Mouse (Mus musculus) liver, embryonic 13.5 days (tissue): ENCODE data around the gene Nudt3. TPM values are rescaled to one million over a fixed set of nuclear protein-coding genes. Genes with fewer than 3 reads are reported as not detected.
"Not testable (repeated sequence)": the region's sequence is repeated elsewhere in the genome, so short reads cannot be mapped to it uniquely, and the experiment has no call there.

Source experiments
- ATAC-seq: fragments of 200-750 bp; cut with Nextera tagmentation; 2 replicates; pipeline ENCODE4 v1.8.0; 2017; ENCODE audit warnings: low read depth, mild to moderate bottlenecking, moderate number of reproducible peaks, moderate library complexity
- DNase-seq: peaks from one replicate; pipeline ENCODE4 v3.0.0; 2022
- H3K27ac ChIP-seq: fragments of 300-500 bp; sonication (generic); 2 replicates; pipeline ENCODE4 v1.5.1; 2015; ENCODE audit warnings: moderate library complexity, mild to moderate bottlenecking, inconsistent platforms
- H3K27me3 ChIP-seq: fragments of 300-500 bp; sonication (generic); 2 replicates; pipeline ENCODE4 v1.6.1; 2015; ENCODE audit warnings: mild to moderate bottlenecking, inconsistent platforms
- H3K36me3 ChIP-seq: fragments of 300-500 bp; sonication (generic); 2 replicates; pipeline ENCODE4 v1.6.1; 2015; ENCODE audit warnings: mild to moderate bottlenecking, inconsistent platforms
- H3K4me1 ChIP-seq: fragments of 300-500 bp; sonication (generic); replicated peaks from 2 replicates; pipeline ENCODE4 v1.6.1; 2015; ENCODE audit warnings: inconsistent platforms
- H3K4me2 ChIP-seq: fragments of 300-500 bp; sonication (generic); 2 replicates; pipeline ENCODE4 v1.6.1; 2015; ENCODE audit warnings: inconsistent platforms, mild to moderate bottlenecking, moderate library complexity
- H3K4me3 ChIP-seq: fragments of 300-500 bp; sonication (generic); replicated peaks from 2 replicates; pipeline ENCODE4 v1.5.1; 2015; ENCODE audit warnings: mild to moderate bottlenecking, inconsistent platforms
- H3K9ac ChIP-seq: fragments of 300-500 bp; sonication (generic); 2 replicates; pipeline ENCODE4 v1.6.1; 2015; ENCODE audit warnings: mild to moderate bottlenecking, inconsistent platforms
- H3K9me3 ChIP-seq: fragments of 300-500 bp; sonication (generic); replicated peaks from 2 replicates; pipeline ENCODE4 v1.6.1; 2016; ENCODE audit warnings: inconsistent platforms
- WGBS: fragments of 180-500 bp; shearing (Covaris S2); methylation state at CpG from one replicate; pipeline ENCODE4 v1.1.7; 2015; ENCODE audit not compliant: insufficient replicate concordance; 5-methylcytosine and 5-hydroxymethylcytosine counted together
- polyA plus RNA-seq: library from polyadenylated mRNA; unstranded; fragments of >200 nt; fragmentation: Nextera tagmentation; extraction: Ambion mirVana; gene quantifications from 2 replicates; pipeline ENCODE4 v1.2.1, GENCODE M21; 2015

Nudt3 gene
- polyA plus RNA-seq, 1 experiment from 2014 or later = 31.3 TPM

GRCm38 (mm10) chr17:27650160-27650559, 26.9 kb upstream of the Nudt3 start:
- no peak overlapping the region for H3K9ac ChIP-seq
- H3K27ac ChIP-seq = no peak overlapping the region
- H3K9me3 ChIP-seq = no peaks in the 10 kb centered on the region
- ATAC-seq = no peak
- no peak overlapping the region for H3K4me2 ChIP-seq
- peak; percentile 53 for DNase-seq
- H3K4me3 ChIP-seq = no peak overlapping the region
- H3K36me3 ChIP-seq = no peaks in the 10 kb centered on the region
- peaks cover 8% of the 10 kb centered on the region for H3K4me1 ChIP-seq
- WGBS = 7% methylated on average over 12 of the region's 12 CpGs
- H3K27me3 ChIP-seq = peaks cover 31% of the 10 kb centered on the region

DNA sequence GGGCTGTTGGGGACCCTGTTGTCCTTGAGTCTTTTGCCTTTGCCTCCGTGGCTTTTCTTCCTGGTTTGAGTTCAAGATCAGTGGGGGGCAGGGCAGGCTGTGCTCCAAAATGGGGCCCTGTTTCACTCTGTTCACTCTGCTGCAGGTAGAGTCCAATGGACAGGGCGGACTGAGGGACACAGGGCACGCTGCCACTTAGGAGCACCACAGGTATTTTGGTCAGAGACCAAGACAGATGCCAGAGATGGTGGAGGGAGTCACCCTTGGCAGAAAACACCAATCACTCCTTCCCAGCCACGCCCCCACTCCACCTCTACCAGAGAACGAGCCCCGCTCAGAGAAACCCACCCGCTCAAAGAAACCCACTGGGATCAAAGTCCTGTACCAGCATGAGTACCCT, 22.5 kb upstream of the Nudt3 start:
- Histone ChIP-seq H3K27me3 (peaks cover 5% of the 10 kb centered on the region; the same call in 1 of the 2 replicates), H3K36me3 (no peaks in the 10 kb centered on the region), H3K4me3 (no peak overlapping the region), H3K4me2 (no peak overlapping the region), H3K9me3 (no peaks in the 10 kb centered on the region), H3K4me1 (peaks cover 10% of the 10 kb centered on the region; the same call in 1 of the 2 replicates), H3K27ac (no peak overlapping the region), H3K9ac (no peak overlapping the region)
- ATAC-seq (no peak), DNase-seq (no peak)
- 49% methylated on average over 7 of the region's 7 CpGs for WGBS

DNA sequence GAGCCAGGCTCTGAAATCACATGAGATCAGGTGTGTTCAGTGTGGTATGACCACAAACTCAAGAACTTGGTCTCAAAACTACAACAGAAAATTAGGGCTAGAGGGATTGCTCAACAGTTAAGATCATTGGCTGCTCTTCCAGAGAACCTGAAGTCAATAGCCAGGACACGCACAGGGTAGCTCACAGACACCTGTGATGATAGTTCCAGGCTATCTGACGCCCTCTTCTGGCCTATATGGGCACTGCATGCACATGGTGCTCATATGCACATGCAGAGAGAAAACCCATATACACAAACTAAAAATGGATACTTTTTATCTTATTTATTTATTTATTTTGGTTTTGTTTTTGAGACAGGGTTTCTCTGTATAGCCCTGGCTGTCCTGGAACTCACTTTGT, 21.3 kb upstream of the Nudt3 start:
- Histone ChIP-seq H3K9ac (no peak overlapping the region), H3K36me3 (no peaks in the 10 kb centered on the region), H3K27ac (no peak overlapping the region), H3K4me1 (peaks cover 10% of the 10 kb centered on the region; the same call in 1 of the 2 replicates), H3K9me3 (no peaks in the 10 kb centered on the region), H3K4me2 (no peak overlapping the region), H3K4me3 (no peak overlapping the region), H3K27me3 (no peaks in the 10 kb centered on the region)
- DNase-seq (no peak), ATAC-seq (no peak)
- WGBS = 30% methylated on average over 2 of the region's 2 CpGs

- Histone ChIP-seq H3K9ac (no peak overlapping the region), H3K36me3 (no peaks in the 10 kb centered on the region), H3K27me3 (no peaks in the 10 kb centered on the region), H3K4me2 (no peak overlapping the region), H3K4me3 (no peak overlapping the region), H3K4me1 (peaks cover 10% of the 10 kb centered on the region; the same call in 1 of the 2 replicates), H3K27ac (no peak overlapping the region), H3K9me3 (no peaks in the 10 kb centered on the region)
- no peak for ATAC-seq
- DNase-seq = no peak
- 69% methylated on average over 9 of the region's 9 CpGs for WGBS
Observed at GRCm38 (mm10) chr17:27643756-27644155, 20.5 kb upstream of the Nudt3 start.

DNA sequence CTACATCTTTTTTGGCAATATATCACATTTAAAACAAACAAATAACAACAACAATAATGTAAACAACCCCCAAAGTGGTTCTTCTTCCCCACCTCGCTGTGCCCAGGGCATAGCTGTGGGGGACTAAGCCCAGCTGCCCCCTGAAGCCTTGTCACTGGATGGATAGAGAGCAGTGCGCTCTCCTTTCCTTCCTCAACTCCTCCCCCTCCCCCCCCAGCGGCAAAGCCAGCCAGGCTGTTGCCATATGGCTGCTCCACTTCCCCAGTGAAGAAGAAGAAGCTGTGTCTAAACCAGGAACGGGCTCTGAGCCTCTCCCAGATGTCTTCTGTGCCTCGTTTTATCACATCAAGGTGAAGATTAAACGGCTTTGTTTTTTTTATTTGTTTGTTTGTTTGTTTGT, 19.8 kb upstream of the Nudt3 start:
- ATAC-seq (no peak), DNase-seq (no peak)
- Histone ChIP-seq H3K4me3 (no peak overlapping the region), H3K4me2 (no peak overlapping the region), H3K36me3 (no peaks in the 10 kb centered on the region), H3K27ac (no peak overlapping the region), H3K9ac (no peak overlapping the region), H3K9me3 (no peaks in the 10 kb centered on the region), H3K27me3 (no peaks in the 10 kb centered on the region), H3K4me1 (peaks cover 10% of the 10 kb centered on the region; the same call in 1 of the 2 replicates)
- WGBS = 19% methylated on average over 6 of the region's 6 CpGs

DNA sequence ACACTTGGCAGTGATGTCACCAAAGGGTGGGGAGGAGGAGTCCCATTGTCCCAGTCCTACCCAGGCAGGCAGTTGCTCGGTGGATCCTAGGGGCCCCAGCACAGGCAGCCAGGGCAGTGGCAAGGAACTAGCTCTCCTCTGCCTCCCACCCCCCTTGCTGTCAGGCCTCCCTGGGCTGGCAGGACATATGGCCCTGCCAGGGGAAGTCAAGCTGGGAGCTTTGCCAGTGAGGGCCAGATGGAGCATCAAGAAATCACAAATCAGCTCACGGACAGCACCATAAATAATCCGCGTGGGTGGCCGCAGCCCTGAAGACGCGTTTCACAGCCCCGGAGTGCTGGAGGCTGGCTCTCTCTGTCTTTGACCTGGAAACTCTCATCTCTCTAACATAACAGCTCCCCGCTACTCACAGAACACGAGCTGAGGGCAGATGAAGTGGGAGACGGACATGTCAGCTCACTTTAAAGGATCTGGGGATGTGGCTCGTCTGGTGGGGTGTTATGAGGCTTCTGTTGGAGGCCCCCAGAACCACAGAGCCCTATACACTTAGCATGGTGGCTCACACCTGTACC, 19.3 kb upstream of the Nudt3 start:
- Histone ChIP-seq H3K4me3 (no peak overlapping the region), H3K36me3 (no peaks in the 10 kb centered on the region), H3K9me3 (no peaks in the 10 kb centered on the region), H3K4me1 (peaks cover 10% of the 10 kb centered on the region; the same call in 1 of the 2 replicates), H3K4me2 (no peak overlapping the region), H3K27ac (no peak overlapping the region), H3K27me3 (no peaks in the 10 kb centered on the region), H3K9ac (no peak overlapping the region)
- no peak for DNase-seq
- no peak for ATAC-seq
- WGBS = 38% methylated on average over 12 of the region's 12 CpGs

DNA sequence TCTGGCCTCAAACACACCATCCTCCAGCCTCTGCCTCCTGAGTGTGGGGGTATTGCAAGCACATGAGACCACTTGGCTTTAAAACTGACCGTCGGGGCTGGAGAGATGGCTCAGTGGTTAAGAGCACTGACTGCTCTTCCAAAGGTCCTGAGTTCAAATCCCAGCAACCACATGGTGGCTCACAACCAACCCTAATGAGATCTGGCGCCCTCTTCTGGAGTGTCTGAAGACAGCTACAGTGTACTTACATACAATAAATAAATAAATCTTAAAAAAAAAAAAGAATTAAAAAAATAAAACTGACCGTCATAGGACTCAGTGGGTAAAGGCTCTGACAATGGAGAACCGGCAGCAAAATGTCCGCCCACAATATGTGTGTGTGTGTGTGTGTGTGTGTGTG, 16.6 kb upstream of the Nudt3 start:
- H3K4me3 ChIP-seq, H3K9me3 ChIP-seq, DNase-seq, H3K27ac ChIP-seq, ATAC-seq, H3K27me3 ChIP-seq, H3K36me3 ChIP-seq, H3K4me2 ChIP-seq, H3K9ac ChIP-seq: not testable (repeated sequence)
- H3K4me1 ChIP-seq = peaks cover 27% of the 10 kb centered on the region
- WGBS = 77% methylated on average over 6 of the region's 6 CpGs

DNA sequence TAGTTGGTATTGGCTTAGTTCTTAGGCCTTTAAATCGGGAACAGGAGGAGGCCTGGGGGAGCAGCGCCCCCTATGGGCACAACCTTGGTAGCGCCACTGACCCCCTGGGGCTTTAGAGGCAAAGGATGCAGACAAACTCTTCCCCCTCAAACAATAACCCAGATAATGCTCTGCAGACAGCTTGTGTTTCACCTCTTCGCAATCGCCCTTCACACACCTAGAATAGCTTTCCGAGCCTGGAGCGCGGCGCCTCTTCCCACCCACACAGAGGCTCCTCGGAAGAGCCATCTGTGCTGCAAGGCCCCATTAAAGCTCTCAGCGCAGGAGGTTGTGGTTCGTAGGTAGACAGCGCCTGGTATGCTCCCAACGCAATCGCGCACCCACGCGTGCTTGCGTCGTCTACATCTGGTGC, 15.6 kb upstream of the Nudt3 start:
- Histone ChIP-seq H3K4me3 (no peak overlapping the region), H3K36me3 (peaks cover 3% of the 10 kb centered on the region), H3K27ac (no peak overlapping the region), H3K27me3 (no peaks in the 10 kb centered on the region), H3K4me1 (peaks cover 31% of the 10 kb centered on the region), H3K9me3 (no peaks in the 10 kb centered on the region), H3K9ac (no peak overlapping the region), H3K4me2 (no peak overlapping the region)
- peak; percentile 33 for DNase-seq
- no peak for ATAC-seq
- WGBS = 78% methylated on average over 20 of the region's 20 CpGs

GRCm38 (mm10) chr17:27637333-27637732, 14.0 kb upstream of the Nudt3 start:
- Histone ChIP-seq H3K4me3 (no peak overlapping the region), H3K9ac (no peak overlapping the region), H3K27ac (0 out of 2 replicates have a peak overlapping the region, but pooled peaks have one; percentile 34), H3K4me1 (peaks cover 37% of the 10 kb centered on the region), H3K4me2 (no peak overlapping the region), H3K27me3 (no peaks in the 10 kb centered on the region), H3K9me3 (no peaks in the 10 kb centered on the region), H3K36me3 (peaks cover 19% of the 10 kb centered on the region)
- 73% methylated on average over 9 of the region's 9 CpGs for WGBS
- ATAC-seq (no peak), DNase-seq (no peak)

- peak within 1 kb of the TSS; percentile 89 for H3K4me2 ChIP-seq
- peak within 1 kb of the TSS; percentile 96 for H3K9ac ChIP-seq
- H3K4me1 ChIP-seq = peaks cover 46% of the 10 kb centered on the region
- no peaks in the 10 kb centered on the region for H3K9me3 ChIP-seq
- no peak for ATAC-seq
- no peak for DNase-seq
- peak within 1 kb of the TSS; percentile 88 for H3K4me3 ChIP-seq
- peaks cover 28% of the 10 kb centered on the region for H3K36me3 ChIP-seq
- H3K27ac ChIP-seq = peak within 1 kb of the TSS; percentile 69
- H3K27me3 ChIP-seq = no peaks in the 10 kb centered on the region
- WGBS = 43% methylated on average over 18 of the region's 18 CpGs
Observed at GRCm38 (mm10) chr17:27636132-27637020, 13.1 kb upstream of the Nudt3 start, which contains the start of gene Rps10. Gene Rps10, minus strand, starts transcription at chr17:27636669.

DNA sequence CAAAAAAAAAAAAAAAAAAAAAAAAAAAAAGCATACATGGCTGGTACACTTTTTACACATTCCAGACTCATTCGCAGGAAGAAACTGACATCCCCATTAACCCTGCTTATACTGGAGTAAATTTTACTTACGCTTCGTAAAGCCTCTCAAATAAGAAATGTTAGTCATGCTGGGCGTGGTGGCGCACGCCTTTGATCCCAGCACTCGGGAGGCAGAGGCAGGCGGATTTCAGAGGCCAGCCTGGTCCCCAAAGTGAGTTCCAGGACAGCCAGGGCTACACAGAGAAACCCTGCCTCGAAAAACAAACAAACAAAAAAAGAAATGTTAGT, 12.2 kb upstream of the Nudt3 start:
- peak overlapping the region; percentile 69 for H3K27ac ChIP-seq
- H3K27me3 ChIP-seq, H3K9me3 ChIP-seq, DNase-seq: not testable (repeated sequence)
- ATAC-seq = 0 out of 2 replicates have a peak, but pooled peaks have one; percentile 1
- H3K4me3 ChIP-seq = peak overlapping the region; percentile 88
- WGBS = 26% methylated on average over 9 of the region's 9 CpGs
- H3K9ac ChIP-seq = peak overlapping the region; percentile 96
- peak overlapping the region; percentile 89 for H3K4me2 ChIP-seq
- peaks cover 52% of the 10 kb centered on the region for H3K4me1 ChIP-seq
- peaks cover 37% of the 10 kb centered on the region for H3K36me3 ChIP-seq
